21 mouse cellular contexts compared by ENCODE assay signal in genomic region chr7:83779028-83779427, GRCm38 (mm10). TPM values are rescaled to one million over a fixed set of nuclear protein-coding genes. Genes with fewer than 3 reads are reported as not detected.
"Had no signal": no experiment of that assay in that cellular context is flagged by ENCODE, and none has a peak within 500 bp of the region (broad histone marks: within the 10 kb centered on the region; RNA-seq: fewer than 3 reads in every experiment).

No protein-coding gene starts in this region.

- H3K36me3 ChIP-seq: midbrain, embryonic 13.5 days; midbrain, embryonic 15.5 days; neural tube, embryonic 12.5 days; stomach, embryonic 15.5 days had no signal

- H3K4me1 ChIP-seq: megakaryocyte, embryonic 14.5 days; midbrain, embryonic 13.5 days; midbrain, embryonic 15.5 days; neural tube, embryonic 12.5 days; stomach, embryonic 15.5 days had no signal

- H3K4me2 ChIP-seq: lung, embryonic 14.5 days; midbrain, embryonic 11.5 days; midbrain, embryonic 13.5 days; midbrain, embryonic 15.5 days; neural tube, embryonic 12.5 days; stomach, embryonic 15.5 days had no signal

- H3K27me3 ChIP-seq: midbrain, embryonic 13.5 days; midbrain, embryonic 15.5 days; neural tube, embryonic 12.5 days; stomach, embryonic 15.5 days had no signal

- H3K9ac ChIP-seq: lung, embryonic 14.5 days; midbrain, embryonic 13.5 days; midbrain, embryonic 15.5 days; neural tube, embryonic 12.5 days; stomach, embryonic 15.5 days had no signal

- H3K4me3 ChIP-seq: megakaryocyte, embryonic 14.5 days; midbrain, embryonic 13.5 days; midbrain, embryonic 15.5 days; neural tube, embryonic 12.5 days; stomach, embryonic 15.5 days had no signal

- H3K9me3 ChIP-seq: midbrain, embryonic 13.5 days; midbrain, embryonic 15.5 days; neural tube, embryonic 12.5 days; stomach, embryonic 15.5 days had no signal

- ATAC-seq: midbrain, embryonic 13.5 days; midbrain, embryonic 15.5 days had no signal

- DNase-seq: lung, adult 18-20 months; lung, embryonic 14.5 days; lung, postnatal 10 days; lung, postnatal 36 days; right cerebral cortex, postnatal 14 days; thymus, adult 2 months; thymus, postnatal 25 days; thymus, postnatal 4 days had no signal

- H3K27ac ChIP-seq: macrophage; midbrain, embryonic 13.5 days; midbrain, embryonic 15.5 days; neural tube, embryonic 12.5 days; stomach, embryonic 15.5 days; stomach, postnatal 0 days had no signal

RNA-seq across cellular contexts. Expression of gene Cfap161, which starts 15.7 kb away (rescaled TPM):
- total RNA-seq: megakaryocyte progenitor cell, adult 5-6 weeks; monocyte, adult 5-6 weeks; neutrophil, adult 5-6 weeks had no signal
- polyA plus RNA-seq: midbrain, embryonic 11.5 days; neural tube, embryonic 12.5 days; spleen, adult 2 months; urinary bladder, adult 2 months had no signal
